Mouse (Mus musculus): ENCODE results near the gene Larp7.
A peak's percentile ranks its signal among the peaks of the same experiment; 100 is the strongest.

Larp7 gene

GRCm38 (mm10) chr3:127552973-127553719 lies at the start of gene Larp7, which contains the start of gene Zgrf1:
Gene Larp7, minus strand, starts transcription at chr3:127553349.
Gene Zgrf1, plus strand, starts transcription at chr3:127553489.
- DNase-seq = peak; percentile 99

- DNase-seq = no peak
Observed at GRCm38 (mm10) chr3:127597136-127597535, 44.0 kb upstream of the Larp7 start.

GRCm38 (mm10) chr3:127572557-127572956 lies 19.4 kb upstream of the Larp7 start:
- peak; percentile 14 for DNase-seq

- DNase-seq = no peak
Observed at GRCm38 (mm10) chr3:127565129-127565528, 12.0 kb upstream of the Larp7 start.

GRCm38 (mm10) chr3:127562974-127563373 lies 9.8 kb upstream of the Larp7 start:
- no peak for DNase-seq

GRCm38 (mm10) chr3:127558201-127558600 lies 5.1 kb upstream of the Larp7 start:
- DNase-seq = no peak

- DNase-seq = no peak
Observed at GRCm38 (mm10) chr3:127554723-127555122, 1.6 kb upstream of the Larp7 start.

GRCm38 (mm10) chr3:127553720-127554043 lies 533 bp upstream of the Larp7 start:
- DNase-seq = no peak

GRCm38 (mm10) chr3:127552434-127552972 lies 646 bp downstream of the Larp7 start:
- no peak for DNase-seq

- DNase-seq = no peak
Observed at GRCm38 (mm10) chr3:127547882-127548281, 5.3 kb downstream of the Larp7 start.

GRCm38 (mm10) chr3:127544610-127545121 lies 8.5 kb downstream of the Larp7 start:
- no peak for DNase-seq

- DNase-seq = no peak
Observed at GRCm38 (mm10) chr3:127543976-127544375, 9.2 kb downstream of the Larp7 start.

GRCm38 (mm10) chr3:127539193-127539592 lies 14.0 kb downstream of the Larp7 start:
- DNase-seq = no peak

GRCm38 (mm10) chr3:127530293-127530692 lies 22.9 kb downstream of the Larp7 start:
- no peak for DNase-seq

GRCm38 (mm10) chr3:127529824-127530223 lies 23.3 kb downstream of the Larp7 start:
- DNase-seq = no peak

- DNase-seq = no peak
Observed at GRCm38 (mm10) chr3:127529210-127529609, 23.9 kb downstream of the Larp7 start.

- no peak for DNase-seq
Observed at GRCm38 (mm10) chr3:127527465-127528034, 25.6 kb downstream of the Larp7 start.

GRCm38 (mm10) chr3:127525188-127525819 lies 27.8 kb downstream of the Larp7 start:
- DNase-seq = no peak

GRCm38 (mm10) chr3:127521156-127521555 lies 32.0 kb downstream of the Larp7 start:
- DNase-seq = no peak

GRCm38 (mm10) chr3:127520300-127520699 lies 32.8 kb downstream of the Larp7 start:
- DNase-seq = no peak

- no peak for DNase-seq
Observed at GRCm38 (mm10) chr3:127515251-127515650, 37.9 kb downstream of the Larp7 start.

- DNase-seq = no peak
Observed at GRCm38 (mm10) chr3:127513699-127514098, 39.5 kb downstream of the Larp7 start.

GRCm38 (mm10) chr3:127512794-127513335 lies 40.3 kb downstream of the Larp7 start:
- DNase-seq = no peak
